Mouse (Mus musculus): ENCODE results near the gene Pacsin1. TPM values are rescaled to one million over a fixed set of nuclear protein-coding genes. Genes with fewer than 3 reads are reported as not detected.
"Not testable (repeated sequence)": the region's sequence is repeated elsewhere in the genome, so short reads cannot be mapped to it uniquely, and the experiment has no call there.

Gene Pacsin1
- total RNA-seq, 2 experiments from 2014 or later = 302 to 321 TPM

- DNase-seq (ENCODE audit: extremely low spot score in 1 of 2, low spot score in 1 of 2) = peak; percentile 73 to 84
These were observed 20.3 kb upstream of the Pacsin1 start, which contains the start of gene RPS10-NUDT3 for GRCm38 (mm10) chr17:27634871-27635574. TSS of gene RPS10-NUDT3 (minus strand) at chr17:27635222.

GRCm38 (mm10) chr17:27635575-27635903 is 19.8 kb upstream of the Pacsin1 start:
- not testable (repeated sequence) for DNase-seq (ENCODE audit: extremely low spot score in 1 of 2, low spot score in 1 of 2)

GRCm38 (mm10) chr17:27636132-27637020 is 18.9 kb upstream of the Pacsin1 start, which contains the start of gene Rps10:
TSS of gene Rps10 (minus strand) at chr17:27636669.
- no peak for DNase-seq (ENCODE audit: extremely low spot score in 1 of 2, low spot score in 1 of 2)

GRCm38 (mm10) chr17:27637333-27637732 is 18.0 kb upstream of the Pacsin1 start:
- no peak for DNase-seq (ENCODE audit: extremely low spot score in 1 of 2, low spot score in 1 of 2)

- no peak for DNase-seq (ENCODE audit: extremely low spot score in 1 of 2, low spot score in 1 of 2)
These were observed 16.4 kb upstream of the Pacsin1 start for GRCm38 (mm10) chr17:27638921-27639332.

GRCm38 (mm10) chr17:27639851-27640250 is 15.5 kb upstream of the Pacsin1 start:
- DNase-seq (ENCODE audit: extremely low spot score in 1 of 2, low spot score in 1 of 2) = not testable (repeated sequence)

- DNase-seq (ENCODE audit: extremely low spot score in 1 of 2, low spot score in 1 of 2) = peak; percentile 57 to 62
These were observed 12.7 kb upstream of the Pacsin1 start for GRCm38 (mm10) chr17:27642491-27643062.

GRCm38 (mm10) chr17:27643101-27643500 is 12.2 kb upstream of the Pacsin1 start:
- DNase-seq (ENCODE audit: extremely low spot score in 1 of 2, low spot score in 1 of 2) = no peak

- DNase-seq (ENCODE audit: extremely low spot score in 1 of 2, low spot score in 1 of 2) = no peak
These were observed 11.6 kb upstream of the Pacsin1 start for GRCm38 (mm10) chr17:27643756-27644155.

GRCm38 (mm10) chr17:27644572-27644971 is 10.7 kb upstream of the Pacsin1 start:
- DNase-seq (ENCODE audit: extremely low spot score in 1 of 2, low spot score in 1 of 2) = no peak

- no peak for DNase-seq (ENCODE audit: extremely low spot score in 1 of 2, low spot score in 1 of 2)
These were observed 9.5 kb upstream of the Pacsin1 start for GRCm38 (mm10) chr17:27645807-27646206.

GRCm38 (mm10) chr17:27650160-27650559 is 5.1 kb upstream of the Pacsin1 start:
- DNase-seq (ENCODE audit: extremely low spot score in 1 of 2, low spot score in 1 of 2) = peak in 1 of 2 experiments; percentile 54

GRCm38 (mm10) chr17:27650586-27650985 is 4.7 kb upstream of the Pacsin1 start:
- DNase-seq (ENCODE audit: extremely low spot score in 1 of 2, low spot score in 1 of 2) = no peak

GRCm38 (mm10) chr17:27652046-27652790 is 3.1 kb upstream of the Pacsin1 start:
- no peak for DNase-seq (ENCODE audit: extremely low spot score in 1 of 2, low spot score in 1 of 2)

GRCm38 (mm10) chr17:27653253-27653959 is 1.9 kb upstream of the Pacsin1 start:
- no peak for DNase-seq (ENCODE audit: extremely low spot score in 1 of 2, low spot score in 1 of 2)

GRCm38 (mm10) chr17:27656011-27656399 is 696 bp downstream of the Pacsin1 start:
- DNase-seq (ENCODE audit: extremely low spot score in 1 of 2, low spot score in 1 of 2) = peak; percentile 69 to 70

- no peak for DNase-seq (ENCODE audit: extremely low spot score in 1 of 2, low spot score in 1 of 2)
These were observed 1.1 kb downstream of the Pacsin1 start for GRCm38 (mm10) chr17:27656414-27656813.

GRCm38 (mm10) chr17:27657123-27657522 is 1.8 kb downstream of the Pacsin1 start:
- no peak for DNase-seq (ENCODE audit: extremely low spot score in 1 of 2, low spot score in 1 of 2)

- no peak for DNase-seq (ENCODE audit: extremely low spot score in 1 of 2, low spot score in 1 of 2)
These were observed 3.5 kb downstream of the Pacsin1 start for GRCm38 (mm10) chr17:27658767-27659166.

GRCm38 (mm10) chr17:27671720-27672119 is 16.4 kb downstream of the Pacsin1 start:
- DNase-seq (ENCODE audit: extremely low spot score in 1 of 2, low spot score in 1 of 2) = no peak

Measured in layer of hippocampus, postnatal 25 days (tissue).